Mouse (Mus musculus): ENCODE measurements around the gene Anxa9.
"Not testable (repeated sequence)": the region's sequence is repeated elsewhere in the genome, so short reads cannot be mapped to it uniquely, and the experiment has no call there.

GRCm38 (mm10) chr3:95348343-95348742 lies 41.4 kb upstream of the Anxa9 start:
- TF ChIP-seq CTCF, EP300 (IDR thresholded peaks at IDR 0.05; ENCODE audit: low read depth): not testable (repeated sequence)

Data from heart, postnatal 0 days (tissue).